Mouse (Mus musculus): ENCODE results near the gene Gm20518. TPM values are rescaled to one million over a fixed set of nuclear protein-coding genes. Genes with fewer than 3 reads are reported as not detected.

Gene Gm20518
- 1 to 10 TPM; 2.7 to 4.1 TPM for total RNA-seq (2021)

- peak; percentile 98 for DNase-seq
Measured at GRCm38 (mm10) chr16:17891567-17891959, at the start of gene Gm20518. Gene Gm20518 (minus strand): TSS chr16:17891671.

GRCm38 (mm10) chr16:17939255-17939751, 47.8 kb upstream of the Gm20518 start:
- no peak for DNase-seq

- DNase-seq: no peak
Measured at GRCm38 (mm10) chr16:17938821-17939220, 47.4 kb upstream of the Gm20518 start.

- DNase-seq: no peak
Measured at GRCm38 (mm10) chr16:17938187-17938586, 46.7 kb upstream of the Gm20518 start.

- no peak for DNase-seq
Measured at GRCm38 (mm10) chr16:17936776-17937175, 45.3 kb upstream of the Gm20518 start.

GRCm38 (mm10) chr16:17934445-17934910, 43.0 kb upstream of the Gm20518 start:
- no peak for DNase-seq

- DNase-seq: no peak
Measured at GRCm38 (mm10) chr16:17933594-17934444, 42.3 kb upstream of the Gm20518 start.

GRCm38 (mm10) chr16:17931906-17932460, 40.5 kb upstream of the Gm20518 start:
- DNase-seq: no peak

- DNase-seq: no peak
Measured at GRCm38 (mm10) chr16:17929631-17930030, 38.2 kb upstream of the Gm20518 start.

- DNase-seq: no peak
Measured at GRCm38 (mm10) chr16:17929211-17929610, 37.7 kb upstream of the Gm20518 start.

GRCm38 (mm10) chr16:17928627-17929104, 37.2 kb upstream of the Gm20518 start:
- peak; percentile 43 to 46 for DNase-seq

- DNase-seq: peak; percentile 81 to 83
Measured at GRCm38 (mm10) chr16:17928087-17928580, 36.7 kb upstream of the Gm20518 start, which contains the start of gene Slc25a1. Gene Slc25a1 (minus strand): TSS chr16:17928219.

GRCm38 (mm10) chr16:17927351-17928082, 36.0 kb upstream of the Gm20518 start:
- peak in 1 of 2 experiments; percentile 21 for DNase-seq

- DNase-seq: no peak
Measured at GRCm38 (mm10) chr16:17922163-17922538, 30.7 kb upstream of the Gm20518 start.

GRCm38 (mm10) chr16:17921325-17922162, 30.1 kb upstream of the Gm20518 start:
- peak; percentile 94 for DNase-seq

- no peak for DNase-seq
Measured at GRCm38 (mm10) chr16:17920586-17920985, 29.1 kb upstream of the Gm20518 start.

GRCm38 (mm10) chr16:17914307-17915249, 23.1 kb upstream of the Gm20518 start, which contains the start of gene Gsc2:
Gene Gsc2 (minus strand): TSS chr16:17915059.
- DNase-seq: no peak

- peak; percentile 92 for DNase-seq
Measured at GRCm38 (mm10) chr16:17911052-17911595, 19.7 kb upstream of the Gm20518 start, which contains the start of gene Ess2. Gene Ess2 (minus strand): TSS chr16:17911348.

- DNase-seq: no peak
Measured at GRCm38 (mm10) chr16:17898462-17898861, 7.0 kb upstream of the Gm20518 start, which contains the start of the genes Dgcr2 and Tssk2. Gene Dgcr2 (minus strand): TSS chr16:17898562. Gene Tssk2 (plus strand): TSS chr16:17898637.

- DNase-seq: no peak
Measured at GRCm38 (mm10) chr16:17896091-17896490, 4.6 kb upstream of the Gm20518 start.

All from layer of hippocampus, postnatal 36 days (tissue).